Mouse (Mus musculus) adrenal gland, postnatal 36 days (tissue): Measurements from ENCODE around the gene Cap2. TPM values are rescaled to one million over a fixed set of nuclear protein-coding genes. Genes with fewer than 3 reads are reported as not detected.

Experiments used
- DNase-seq, 2 experiments: peaks; one replicate each; pipeline ENCODE4 v3.0.0; 2021; ENCODE audit warnings: mixed read lengths in 1 of 2
- total RNA-seq, 2 experiments: library from RNA; stranded (reverse); gene quantifications; 2 replicates each; pipeline ENCODE4 v1.2.3; 2021

Cap2 gene
- total RNA-seq, 2 experiments from 2014 or later = 3.4 to 4.5 TPM

DNA sequence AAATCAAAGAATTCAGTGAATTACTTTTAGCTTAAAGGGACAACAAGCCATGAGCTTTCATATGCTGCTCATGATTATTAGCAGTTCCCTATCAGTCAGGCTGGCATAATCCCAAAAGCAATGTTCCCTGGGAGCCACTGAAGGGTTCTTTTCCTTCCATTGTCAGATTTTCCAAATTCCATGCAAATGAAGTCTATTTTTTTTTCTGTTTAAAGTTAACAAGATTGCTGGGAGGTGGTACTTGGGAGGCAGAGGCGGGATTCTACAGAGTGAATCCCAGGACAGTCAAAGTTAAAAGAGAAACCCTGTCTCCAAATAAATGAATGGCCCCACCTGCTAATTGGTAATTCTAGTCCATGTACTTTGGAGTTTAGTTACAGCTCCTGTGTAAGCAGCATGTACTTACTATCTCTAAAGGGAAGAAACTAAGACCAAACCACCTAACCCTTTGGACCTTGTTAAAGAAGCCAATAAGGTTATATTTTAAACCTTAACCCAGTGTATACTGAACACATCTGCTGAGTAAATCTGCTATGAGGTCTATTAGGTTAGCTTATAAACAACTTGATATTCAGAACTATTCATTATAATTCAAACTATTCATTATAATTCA is 193.8 kb downstream of the Cap2 start:
- DNase-seq = no peak

DNA sequence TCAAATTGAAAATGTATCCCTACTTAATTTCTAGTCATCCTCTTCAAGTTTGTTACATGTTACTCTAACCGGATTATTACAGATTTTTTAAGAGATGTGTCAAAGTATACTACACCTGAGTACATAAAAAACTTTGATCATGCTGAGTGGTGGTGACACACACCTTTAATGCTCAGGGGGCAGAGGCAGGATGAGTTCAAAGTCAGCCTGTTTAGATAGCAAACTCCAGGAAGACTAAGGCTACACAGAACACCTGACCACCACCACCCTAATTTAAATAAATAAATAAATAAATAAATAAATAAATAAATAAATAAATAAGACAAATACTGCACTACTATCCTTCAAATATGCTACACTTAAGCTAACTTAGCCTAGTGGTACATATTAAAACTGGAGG is 194.3 kb downstream of the Cap2 start:
- DNase-seq = no peak

DNA sequence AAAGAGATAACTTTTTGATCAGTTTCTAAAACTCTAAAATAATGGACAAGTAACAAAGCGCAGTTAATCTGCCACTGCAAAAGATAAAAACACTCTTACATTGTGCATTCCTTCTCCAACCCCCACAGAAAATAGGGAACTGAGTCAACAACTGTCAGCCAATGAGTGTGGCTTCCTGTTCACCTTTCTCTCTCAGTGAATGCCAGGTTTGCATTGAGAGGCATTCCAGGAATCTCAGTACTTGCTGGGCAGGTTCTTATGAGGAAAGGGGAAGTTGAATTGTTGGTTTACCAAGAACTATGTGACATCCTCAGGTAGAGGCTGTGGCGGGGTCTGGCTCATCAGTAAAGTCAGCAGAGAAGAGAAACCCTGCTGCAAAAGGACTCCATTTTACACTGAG is 195.1 kb downstream of the Cap2 start:
- no peak for DNase-seq

DNA sequence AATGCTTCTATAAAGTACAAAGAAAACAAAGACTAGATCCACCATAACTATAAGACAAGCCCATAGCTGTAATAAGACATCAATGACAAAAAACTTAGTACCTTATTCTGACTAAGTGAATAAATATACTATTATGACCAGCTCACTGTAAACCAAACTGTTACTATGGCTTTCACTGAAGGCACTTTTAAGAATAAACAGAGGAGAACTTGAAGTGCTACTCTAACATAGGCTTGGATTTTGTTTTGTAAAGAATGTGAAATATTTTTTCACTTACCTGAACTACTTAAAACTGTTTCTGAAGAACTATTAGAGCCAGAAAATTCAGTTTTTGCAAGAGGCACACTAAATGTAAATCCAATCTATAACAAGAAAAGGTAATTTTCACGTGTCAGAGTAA is 197.7 kb downstream of the Cap2 start:
- DNase-seq = no peak

Other genes starting within 250 kb of the Cap2 start
- gene Stmnd1, start 228.1 kb upstream of the Cap2 start, total RNA-seq = not detected
- 10 to 100 TPM; 11.6 to 13.1 TPM for gene Rbm24, start 83.4 kb upstream of the Cap2 start, total RNA-seq
- gene Fam8a1, start 167.7 kb downstream of the Cap2 start, total RNA-seq = 10 to 100 TPM; 52.5 to 56.8 TPM
- gene Nup153, start 226.1 kb downstream of the Cap2 start, total RNA-seq = 10 to 100 TPM; 59.9 to 68.3 TPM